17 mouse cellular contexts compared by ENCODE assay signal in the genomic region with DNA sequence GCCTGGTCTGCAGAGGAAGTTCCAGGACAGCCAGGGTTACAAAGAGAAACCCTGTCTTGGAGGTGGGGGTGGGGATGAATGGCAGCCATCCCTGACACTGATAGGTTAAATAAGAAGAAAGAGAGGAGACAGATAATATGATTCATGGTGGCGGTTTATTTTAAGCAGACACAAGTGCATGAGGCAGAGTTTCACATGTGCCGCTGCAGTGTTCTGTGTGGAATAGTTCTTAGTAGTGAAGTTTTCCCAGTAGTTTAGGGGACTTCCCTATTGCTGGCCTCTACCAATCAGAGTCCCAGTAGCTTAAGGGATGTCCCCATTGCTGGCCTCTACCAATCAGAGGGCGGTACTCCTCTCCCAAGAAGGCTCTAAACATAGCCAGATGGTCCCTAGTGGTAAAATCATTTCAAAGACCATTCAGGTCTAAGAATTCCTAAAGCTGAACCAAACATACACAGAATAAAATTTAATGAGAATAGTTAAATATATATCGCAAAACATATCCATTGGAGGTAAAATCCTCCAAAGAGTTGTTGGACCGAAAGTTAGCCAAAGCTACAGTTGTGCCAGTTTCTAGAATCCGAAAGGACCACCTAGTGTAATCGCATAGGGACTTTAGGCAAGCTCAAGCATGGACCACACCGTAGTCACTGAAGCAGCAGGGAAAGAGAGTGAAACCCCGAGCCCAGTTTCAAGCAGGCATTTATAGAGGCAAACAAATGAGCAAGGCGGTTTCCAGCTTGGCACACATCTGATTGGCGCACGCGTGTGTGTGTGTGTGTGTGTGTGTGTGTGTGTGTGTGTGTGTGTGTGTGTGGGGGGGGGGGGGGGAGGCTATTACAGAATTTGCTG.
"Had no signal": no experiment of that assay in that cellular context is flagged by ENCODE, and none has a peak within 500 bp of the region (broad histone marks: within the 10 kb centered on the region; RNA-seq: fewer than 3 reads in every experiment).

No protein-coding gene starts in this region.

- H3K9me3 ChIP-seq: liver, embryonic 12.5 days; liver, embryonic 15.5 days; lung, embryonic 15.5 days had no signal

- H3K9ac ChIP-seq: liver, embryonic 12.5 days; liver, embryonic 15.5 days; lung, embryonic 15.5 days had no signal

- DNase-seq: kidney, adult 8-10 months; kidney, postnatal 25 days; layer of hippocampus, postnatal 36 days; left cerebral cortex, postnatal 4 days; liver; lung, adult 18-20 months; lung, postnatal 10 days; lung, postnatal 36 days; midbrain, embryonic 14.5 days; thymus, adult 18-20 months; thymus, postnatal 4 days had no signal

- H3K4me3 ChIP-seq: layer of hippocampus, adult 2 months; left cerebral cortex, adult 2 months; liver, embryonic 12.5 days; liver, embryonic 15.5 days; lung, embryonic 15.5 days had no signal

- ATAC-seq: liver, embryonic 12.5 days had no signal

- H3K4me2 ChIP-seq: liver, embryonic 12.5 days; liver, embryonic 15.5 days; lung, embryonic 15.5 days; midbrain, embryonic 11.5 days had no signal

- H3K36me3 ChIP-seq: liver, embryonic 12.5 days; liver, embryonic 15.5 days; lung, embryonic 15.5 days had no signal

- H3K27me3 ChIP-seq: liver, embryonic 12.5 days; liver, embryonic 15.5 days; lung, embryonic 15.5 days had no signal

- H3K4me1 ChIP-seq: liver, embryonic 12.5 days; liver, embryonic 15.5 days had no signal

- H3K27ac ChIP-seq: layer of hippocampus, adult 2 months; left cerebral cortex, adult 2 months; liver, embryonic 12.5 days; liver, embryonic 15.5 days; lung, embryonic 15.5 days had no signal
